Mouse (Mus musculus): Measurements from ENCODE around the gene Ildr1.

GRCm38 (mm10) chr16:36700484-36700883, 6.7 kb downstream of the Ildr1 start:
- TF ChIP-seq TCF12 (IDR thresholded peaks at IDR 0.05; ENCODE audit: insufficient read depth, poor library complexity, severe bottlenecking) (no peak), E2F4 (IDR thresholded peaks at IDR 0.05; ENCODE audit: insufficient read depth) (no peak), MAX (IDR thresholded peaks at IDR 0.05; ENCODE audit: low read depth) (no peak), POLR2A (IDR thresholded peaks at IDR 0.05; ENCODE audit: insufficient read length, low read depth) (no peak), SRF (IDR thresholded peaks at IDR 0.05; ENCODE audit: control insufficient read depth, insufficient read length, low read depth) (no peak), TCF3 (IDR thresholded peaks at IDR 0.05; ENCODE audit: insufficient read length, low read depth) (no peak), USF1 (IDR thresholded peaks at IDR 0.05; ENCODE audit: low read depth) (no peak), CEBPB (IDR thresholded peaks at IDR 0.05; ENCODE audit: insufficient read depth, poor library complexity, severe bottlenecking) (no peak), MYOG (IDR thresholded peaks at IDR 0.05; ENCODE audit: control insufficient read depth in 1 of 3, insufficient read depth in 1 of 3, insufficient read length in 2 of 3, low read depth in 2 of 3) (no peak)

All from myocyte (in vitro differentiated cells).